Mouse (Mus musculus): Measurements from ENCODE around the gene Kcnmb1.

Gene Kcnmb1

GRCm38 (mm10) chr11:33998244-33998643 is 35.4 kb downstream of the Kcnmb1 start:
- in situ Hi-C loops (cut with MboI, MseI), result no loop called here

- in situ Hi-C loops (cut with MboI, MseI), result loop anchor here (5.0 kb wide), 1 partner anchor 72 kb away; no protein-coding TSS in a partner anchor
These were observed 37.6 kb downstream of the Kcnmb1 start for GRCm38 (mm10) chr11:34000416-34000815.

GRCm38 (mm10) chr11:34001938-34002592 is 39.3 kb downstream of the Kcnmb1 start:
- in situ Hi-C loops (cut with MboI, MseI), result loop anchor here (5.0 kb wide), 1 partner anchor 70 kb away; no protein-coding TSS in a partner anchor

GRCm38 (mm10) chr11:34002593-34002965 is 39.8 kb downstream of the Kcnmb1 start:
- in situ Hi-C loops (cut with MboI, MseI), result loop anchor here (5.0 kb wide), 1 partner anchor 70 kb away; no protein-coding TSS in a partner anchor

DNA sequence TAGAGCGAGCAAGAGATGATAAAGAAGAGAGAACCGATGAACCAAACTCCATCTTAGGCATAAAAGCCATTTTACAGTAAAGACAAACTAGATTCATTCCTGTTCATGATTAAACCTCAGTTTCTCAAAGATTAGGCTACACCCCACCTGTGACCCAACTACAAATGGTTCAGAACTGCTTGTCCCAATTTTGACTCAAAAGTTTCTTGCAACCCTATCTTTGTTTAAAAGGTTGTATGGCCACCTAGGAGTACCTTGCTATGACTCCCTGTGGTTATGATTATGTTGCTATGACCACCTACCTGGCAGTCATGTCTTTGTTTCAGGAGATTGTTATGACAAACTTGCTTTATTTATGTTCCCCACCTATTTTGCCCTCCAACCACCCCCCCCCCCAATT is 44.8 kb downstream of the Kcnmb1 start:
- in situ Hi-C loops (cut with MboI, MseI), result loop anchor here (5.0 kb wide), 2 partner anchors 40 to 75 kb away; partner anchors contain the start of gene Lcp2

GRCm38 (mm10) chr11:34008214-34008613 is 45.4 kb downstream of the Kcnmb1 start:
- in situ Hi-C loops (cut with MboI, MseI), result loop anchor here (5.0 kb wide), 2 partner anchors 39 to 76 kb away; partner anchors contain the start of gene Lcp2

DNA sequence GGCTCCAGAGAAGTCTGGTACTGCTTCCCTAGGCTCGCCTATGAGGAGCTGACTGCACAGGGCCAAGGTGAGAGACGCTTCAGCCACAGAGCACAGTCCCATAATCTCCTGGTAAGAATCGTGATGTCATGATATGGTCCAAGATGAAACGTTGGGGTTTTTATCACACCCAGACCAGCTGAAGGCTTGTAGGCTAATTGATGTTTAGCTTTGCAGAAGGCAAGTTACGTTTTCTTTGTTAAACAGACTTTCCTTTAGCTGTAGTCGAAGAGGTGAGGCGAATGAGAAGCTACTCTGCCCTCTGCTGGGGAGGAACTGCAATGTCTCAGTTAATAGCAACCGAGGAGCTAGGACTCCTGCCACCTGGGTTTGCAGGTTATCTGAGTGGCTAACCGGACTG is 45.9 kb downstream of the Kcnmb1 start:
- in situ Hi-C loops (cut with MboI, MseI), result loop anchor here (5.0 kb wide), 2 partner anchors 39 to 76 kb away; partner anchors contain the start of gene Lcp2

DNA sequence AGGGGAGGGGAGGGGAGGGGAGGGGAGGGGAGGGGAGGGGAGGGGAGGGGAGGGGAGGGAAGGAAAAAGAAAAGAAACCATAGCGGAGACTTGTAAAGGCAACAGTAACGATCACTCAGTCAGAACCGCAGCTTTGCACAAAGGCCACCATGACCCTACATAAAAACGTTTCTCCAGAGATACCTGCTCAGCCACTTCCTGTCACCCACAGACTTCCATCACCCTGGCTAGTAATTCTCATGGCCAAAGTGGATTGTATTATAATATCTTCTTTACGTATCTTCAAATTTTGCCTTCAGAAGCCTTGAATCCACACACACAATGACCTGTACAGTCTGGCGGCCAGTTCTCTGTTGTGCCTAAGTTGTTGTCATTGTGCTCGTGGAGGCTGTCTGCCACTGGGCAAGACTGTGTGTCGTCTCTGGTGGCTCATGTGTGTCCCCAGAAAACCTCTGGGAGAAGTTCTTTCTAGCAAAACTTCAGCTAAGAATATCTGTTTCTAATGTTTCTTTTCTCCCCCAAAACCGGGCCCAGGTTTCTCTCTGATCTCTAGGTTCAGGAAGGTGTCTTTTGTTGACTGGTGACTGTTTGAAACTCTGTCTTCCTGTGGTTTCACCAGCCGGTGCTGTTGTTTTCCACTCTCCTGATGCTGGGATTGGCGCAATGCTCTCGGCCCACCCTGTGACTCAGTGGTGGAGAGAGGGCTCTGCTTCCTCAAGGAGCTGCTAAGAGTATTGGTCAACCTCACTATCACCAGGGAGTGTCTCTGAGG is 46.7 kb downstream of the Kcnmb1 start:
- in situ Hi-C loops (cut with MboI, MseI), result loop anchor here (5.0 kb wide), 2 partner anchors 38 to 77 kb away; partner anchors contain the start of gene Lcp2

GRCm38 (mm10) chr11:34010133-34010858 is 47.5 kb downstream of the Kcnmb1 start:
- in situ Hi-C loops (cut with MboI, MseI), result no loop called here

DNA sequence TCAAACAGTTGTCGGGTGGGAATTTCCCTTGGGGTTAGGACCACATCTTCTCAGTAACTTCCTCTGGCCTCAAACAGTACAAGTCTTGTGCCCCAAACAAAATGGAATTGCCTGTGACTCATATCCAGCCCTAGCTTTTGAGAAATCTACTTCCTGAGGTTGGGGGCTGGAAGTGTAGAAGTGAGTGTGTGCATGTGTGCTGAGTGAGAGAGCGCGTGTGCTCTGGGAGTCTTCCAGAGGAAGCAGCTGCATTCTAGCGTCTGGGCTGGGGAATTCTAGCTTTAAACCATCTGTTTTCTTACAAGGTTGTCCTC is 48.0 kb downstream of the Kcnmb1 start:
- in situ Hi-C loops (cut with MboI, MseI), result no loop called here

GRCm38 (mm10) chr11:34012007-34012652 is 49.3 kb downstream of the Kcnmb1 start:
- in situ Hi-C loops (cut with MboI, MseI), result no loop called here

All from T-helper 1 cell (primary cell).